Mouse (Mus musculus) limb, embryonic 11.5 days (tissue): Measurements from ENCODE around the gene Pde1a. TPM values are rescaled to one million over a fixed set of nuclear protein-coding genes. Genes with fewer than 3 reads are reported as not detected.

Experiments used
- ATAC-seq: fragments of 200-750 bp; cut with Nextera tagmentation; 2 replicates; pipeline ENCODE4 v1.8.0; 2017; ENCODE audit warnings: low read depth; ENCODE audit not compliant: insufficient number of reproducible peaks, low FRiP score, low TSS enrichment
- DNase-seq: peaks from one replicate; pipeline ENCODE4 v3.0.0-alpha.2; 2015; ENCODE audit warnings: low spot score
- H3K27ac ChIP-seq: fragments of 300-500 bp; sonication (generic); replicated peaks from 2 replicates; pipeline ENCODE4 v1.5.1; 2014; ENCODE audit warnings: low read depth, mild to moderate bottlenecking, low read length
- H3K27me3 ChIP-seq: fragments of 300-500 bp; sonication (generic); 2 replicates; pipeline ENCODE4 v1.6.1; 2014; ENCODE audit warnings: mild to moderate bottlenecking, low read length, mixed read lengths; ENCODE audit not compliant: control insufficient read depth, insufficient read depth
- H3K36me3 ChIP-seq: fragments of 300-500 bp; sonication (generic); 2 replicates; pipeline ENCODE4 v1.6.1; 2014; ENCODE audit warnings: mild to moderate bottlenecking, low read length, moderate library complexity, mixed read lengths; ENCODE audit not compliant: control insufficient read depth, insufficient read depth
- H3K4me1 ChIP-seq: fragments of 300-500 bp; sonication (generic); 2 replicates; pipeline ENCODE4 v1.6.1; 2014; ENCODE audit warnings: low read length, mixed read lengths; ENCODE audit not compliant: control insufficient read depth, insufficient read depth
- H3K4me2 ChIP-seq: fragments of 300-500 bp; sonication (generic); 2 replicates; pipeline ENCODE4 v1.6.1; 2014; ENCODE audit warnings: low read depth, mild to moderate bottlenecking, moderate library complexity; ENCODE audit not compliant: severe bottlenecking
- H3K4me3 ChIP-seq: fragments of 300-500 bp; sonication (generic); 2 replicates; pipeline ENCODE4 v1.5.1; 2014; ENCODE audit warnings: low read depth, low read length
- H3K9ac ChIP-seq: fragments of 300-500 bp; sonication (generic); 2 replicates; pipeline ENCODE4 v1.6.1; 2014; ENCODE audit warnings: mild to moderate bottlenecking, low read length
- H3K9me3 ChIP-seq: fragments of 300-500 bp; sonication (generic); 2 replicates; pipeline ENCODE4 v1.6.1; 2016; ENCODE audit warnings: low read length; ENCODE audit not compliant: control insufficient read depth
- WGBS: fragments of 180-500 bp; shearing (Covaris S2); extraction: QIAGEN DNeasy Blood & Tissue Kit; methylation state at CpG from one replicate; pipeline ENCODE4 v1.1.7; 2014; 5-methylcytosine and 5-hydroxymethylcytosine counted together
- polyA plus RNA-seq: library from polyadenylated mRNA; unstranded; fragments of >200 nt; fragmentation: Nextera tagmentation; extraction: Ambion mirVana; gene quantifications from 2 replicates; pipeline ENCODE4 v1.2.1, GENCODE M21; 2014

Gene Pde1a
- polyA plus RNA-seq, 1 experiment from 2014 or later: 0.68 TPM

DNA sequence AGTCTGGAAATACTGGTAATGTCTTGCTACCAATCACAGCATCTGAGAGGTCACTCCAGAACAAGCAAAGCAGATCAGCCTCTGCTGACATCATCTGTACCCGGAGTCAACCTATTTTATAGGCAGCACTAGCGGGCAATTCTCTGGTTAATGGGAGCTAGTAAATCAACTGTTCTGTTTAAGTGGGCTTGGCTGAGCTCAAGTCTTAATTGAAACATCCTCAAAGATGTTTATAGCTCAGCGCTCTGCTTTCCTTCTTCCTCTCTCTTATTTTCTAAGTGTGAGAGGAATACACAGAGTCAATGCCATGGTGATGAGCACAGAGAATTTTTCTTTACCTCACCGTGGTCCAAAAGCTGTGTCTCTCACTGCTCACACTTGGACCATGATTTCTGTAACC is 208.8 kb downstream of the Pde1a start:
- no peak overlapping the region for H3K4me2 ChIP-seq
- H3K4me1 ChIP-seq: no peaks in the 10 kb centered on the region
- WGBS: 32% methylated on average over 4 of the region's 4 CpGs
- no peak overlapping the region for H3K9ac ChIP-seq
- H3K36me3 ChIP-seq: no peaks in the 10 kb centered on the region
- ATAC-seq (no peak), DNase-seq (no peak)
- no peaks in the 10 kb centered on the region for H3K9me3 ChIP-seq
- no peaks in the 10 kb centered on the region for H3K27me3 ChIP-seq
- H3K4me3 ChIP-seq: no peak overlapping the region
- no peak overlapping the region for H3K27ac ChIP-seq

DNA sequence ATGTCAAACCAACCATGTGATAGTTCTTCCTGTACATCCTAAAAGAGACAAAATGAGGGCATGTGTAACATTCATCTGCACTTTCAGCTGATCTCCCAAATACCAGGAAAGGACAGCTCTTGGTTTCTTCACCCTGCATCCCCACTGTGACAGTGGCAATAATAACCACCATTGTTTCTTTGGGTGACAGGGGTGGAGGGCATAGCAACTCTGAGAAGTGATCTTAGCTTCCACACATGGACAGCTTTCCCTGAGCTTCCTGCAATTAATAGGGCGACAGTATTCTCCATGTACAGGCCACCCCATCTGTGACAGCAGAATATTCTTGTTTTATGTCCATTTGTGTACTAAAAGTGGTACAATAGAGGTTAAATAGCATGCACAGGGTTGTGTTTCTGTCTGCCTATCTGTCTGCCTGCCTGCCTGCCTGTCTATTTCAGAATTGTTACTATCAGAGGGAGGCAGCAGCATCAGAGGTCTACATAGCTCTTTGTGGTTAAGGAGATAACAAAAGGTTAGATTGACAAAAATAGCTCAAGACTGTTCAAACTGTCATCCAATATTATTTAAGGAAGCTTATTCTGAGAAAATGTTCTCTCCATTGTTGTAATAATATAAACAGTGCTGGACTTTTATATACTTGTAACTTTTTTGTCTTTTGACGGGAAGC is 227.3 kb downstream of the Pde1a start:
- H3K27ac ChIP-seq: no peak overlapping the region
- H3K9ac ChIP-seq: no peak overlapping the region
- H3K9me3 ChIP-seq: no peaks in the 10 kb centered on the region
- H3K4me2 ChIP-seq: no peak overlapping the region
- H3K4me1 ChIP-seq: no peaks in the 10 kb centered on the region
- DNase-seq (no peak), ATAC-seq (no peak)
- WGBS: 85% methylated on average over 2 of the region's 2 CpGs
- no peaks in the 10 kb centered on the region for H3K36me3 ChIP-seq
- no peak overlapping the region for H3K4me3 ChIP-seq
- H3K27me3 ChIP-seq: no peaks in the 10 kb centered on the region

DNA sequence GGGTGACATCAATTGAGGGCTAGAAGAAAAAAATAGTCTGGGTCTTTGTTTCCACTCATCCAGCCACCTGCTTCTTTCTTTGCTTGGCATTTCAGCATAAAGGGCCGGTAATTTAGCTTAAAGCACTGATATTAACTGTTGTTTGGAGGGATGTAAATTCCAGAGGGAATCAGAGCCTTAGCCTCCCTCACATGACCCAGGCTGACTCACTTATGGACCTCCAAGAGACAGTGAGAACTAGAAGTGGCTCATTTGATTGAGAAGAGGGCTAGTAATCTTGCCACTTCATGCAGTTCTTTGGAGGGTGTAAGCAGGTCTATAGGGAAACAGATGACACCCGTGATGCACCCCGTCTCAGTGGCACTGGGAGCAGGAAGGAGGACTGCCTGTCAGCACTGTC is 230.7 kb downstream of the Pde1a start:
- Histone ChIP-seq H3K9ac (no peak overlapping the region), H3K9me3 (no peaks in the 10 kb centered on the region), H3K4me1 (no peaks in the 10 kb centered on the region), H3K4me3 (no peak overlapping the region), H3K4me2 (no peak overlapping the region), H3K27me3 (no peaks in the 10 kb centered on the region), H3K27ac (no peak overlapping the region), H3K36me3 (no peaks in the 10 kb centered on the region)
- no peak for DNase-seq
- 74% methylated on average over 3 of the region's 3 CpGs for WGBS
- no peak for ATAC-seq

DNA sequence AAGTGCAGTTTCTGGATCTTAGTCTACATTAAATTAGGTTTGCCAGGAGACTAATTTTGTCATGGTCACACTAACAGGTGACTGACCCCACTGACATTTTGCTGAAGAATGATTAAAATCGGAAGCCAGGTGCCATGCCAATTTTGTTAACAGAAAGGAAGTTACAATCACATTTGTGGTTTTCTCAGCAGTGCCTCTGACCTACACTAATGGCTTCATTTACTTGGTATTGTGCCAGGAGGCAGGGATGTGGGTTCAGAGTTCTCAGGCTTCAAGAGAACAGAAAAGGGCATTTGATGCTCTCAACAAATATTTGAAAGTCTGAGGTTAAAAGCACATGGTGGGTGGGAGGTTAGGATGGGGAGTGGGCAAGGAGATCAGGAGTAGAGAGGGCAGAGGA is 236.4 kb downstream of the Pde1a start:
- 67% methylated on average over 1 of the region's 1 CpGs for WGBS
- H3K36me3 ChIP-seq: no peaks in the 10 kb centered on the region
- H3K27me3 ChIP-seq: no peaks in the 10 kb centered on the region
- no peaks in the 10 kb centered on the region for H3K4me1 ChIP-seq
- H3K4me3 ChIP-seq: no peak overlapping the region
- DNase-seq (no peak), ATAC-seq (no peak)
- H3K4me2 ChIP-seq: no peak overlapping the region
- H3K27ac ChIP-seq: no peak overlapping the region
- no peak overlapping the region for H3K9ac ChIP-seq
- H3K9me3 ChIP-seq: no peaks in the 10 kb centered on the region

GRCm38 (mm10) chr2:79891760-79892570 is 237.3 kb downstream of the Pde1a start:
- 77% methylated on average over 5 of the region's 5 CpGs for WGBS
- H3K27me3 ChIP-seq: no peaks in the 10 kb centered on the region
- H3K9ac ChIP-seq: no peak overlapping the region
- no peak overlapping the region for H3K4me3 ChIP-seq
- ATAC-seq (no peak), DNase-seq (no peak)
- no peaks in the 10 kb centered on the region for H3K4me1 ChIP-seq
- H3K9me3 ChIP-seq: no peaks in the 10 kb centered on the region
- H3K27ac ChIP-seq: no peak overlapping the region
- no peaks in the 10 kb centered on the region for H3K36me3 ChIP-seq
- H3K4me2 ChIP-seq: no peak overlapping the region

DNA sequence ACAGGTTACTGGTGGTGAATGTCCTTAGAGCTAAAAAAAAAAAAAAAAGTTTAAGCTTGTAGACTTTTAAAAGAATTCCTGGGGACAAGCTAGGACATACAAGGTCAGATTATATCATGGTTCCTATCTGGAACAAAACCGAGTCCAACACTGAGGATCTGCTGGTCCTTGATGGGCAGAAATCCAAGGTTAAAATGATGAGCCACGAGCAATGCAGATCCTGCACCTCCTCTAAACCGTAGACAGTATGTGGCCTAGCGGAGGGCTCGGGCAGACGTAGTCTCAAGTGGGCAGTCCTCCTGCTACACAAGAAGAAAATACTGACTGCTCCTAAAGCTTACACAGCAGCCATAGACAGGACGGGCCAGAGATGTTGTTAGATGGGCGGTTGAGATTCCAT is 238.5 kb downstream of the Pde1a start:
- DNase-seq (no peak), ATAC-seq (no peak)
- H3K27ac ChIP-seq: no peak overlapping the region
- no peak overlapping the region for H3K9ac ChIP-seq
- H3K27me3 ChIP-seq: no peaks in the 10 kb centered on the region
- no peaks in the 10 kb centered on the region for H3K36me3 ChIP-seq
- no peak overlapping the region for H3K4me3 ChIP-seq
- 90% methylated on average over 8 of the region's 8 CpGs for WGBS
- no peak overlapping the region for H3K4me2 ChIP-seq
- H3K9me3 ChIP-seq: no peaks in the 10 kb centered on the region
- H3K4me1 ChIP-seq: no peaks in the 10 kb centered on the region

DNA sequence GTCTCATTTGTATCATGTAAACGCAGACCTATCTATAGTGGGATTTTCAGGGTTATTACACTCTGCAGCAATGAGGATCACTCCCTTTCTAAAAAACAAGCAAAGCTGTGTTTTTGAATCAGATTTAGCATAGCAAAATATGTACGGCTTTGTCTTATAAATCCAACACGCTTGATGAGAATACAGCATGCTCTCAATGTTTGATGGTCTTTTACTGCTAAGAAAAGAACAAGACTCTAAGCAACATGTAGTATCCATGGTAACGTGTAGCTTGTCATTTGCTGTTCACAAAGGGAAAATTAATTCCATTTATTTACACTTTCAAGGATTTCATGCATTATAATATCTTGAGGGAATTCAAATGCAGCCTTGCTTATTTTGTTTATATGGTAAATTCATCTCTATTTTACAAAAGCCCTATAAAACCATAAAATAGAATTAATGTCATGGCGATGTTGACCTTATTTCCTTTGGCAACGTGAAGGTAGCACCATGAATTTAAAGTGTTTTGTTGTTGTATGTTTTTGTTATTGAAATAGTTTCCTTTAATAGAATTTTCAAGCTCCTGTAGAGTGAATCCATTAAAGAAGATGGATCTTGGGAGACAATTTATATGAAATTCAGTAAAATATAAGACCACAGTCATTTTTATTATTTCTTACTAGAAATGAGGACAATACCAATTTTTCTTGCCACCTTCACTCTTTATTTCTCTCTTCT is 245.5 kb downstream of the Pde1a start:
- DNase-seq (no peak), ATAC-seq (no peak)
- H3K4me3 ChIP-seq: no peak overlapping the region
- no peak overlapping the region for H3K4me2 ChIP-seq
- no peak overlapping the region for H3K9ac ChIP-seq
- WGBS: 93% methylated on average over 6 of the region's 6 CpGs
- H3K4me1 ChIP-seq: no peaks in the 10 kb centered on the region
- no peaks in the 10 kb centered on the region for H3K9me3 ChIP-seq
- H3K27ac ChIP-seq: no peak overlapping the region
- no peaks in the 10 kb centered on the region for H3K27me3 ChIP-seq
- H3K36me3 ChIP-seq: no peaks in the 10 kb centered on the region

- H3K4me3 ChIP-seq: no peak overlapping the region
- ATAC-seq (no peak), DNase-seq (no peak)
- H3K36me3 ChIP-seq: no peaks in the 10 kb centered on the region
- H3K9ac ChIP-seq: no peak overlapping the region
- no peaks in the 10 kb centered on the region for H3K27me3 ChIP-seq
- H3K9me3 ChIP-seq: no peaks in the 10 kb centered on the region
- no peak overlapping the region for H3K27ac ChIP-seq
- no peaks in the 10 kb centered on the region for H3K4me1 ChIP-seq
- WGBS: 96% methylated on average over 4 of the region's 4 CpGs
- no peak overlapping the region for H3K4me2 ChIP-seq
Measured at GRCm38 (mm10) chr2:79883210-79883609, 246.0 kb downstream of the Pde1a start.
